ENCODE assay signal across 36 mouse cellular contexts in genomic region chr9:83785501-83785900, GRCm38 (mm10). TPM values are rescaled to one million over a fixed set of nuclear protein-coding genes. Genes with fewer than 3 reads are reported as not detected.
"Had no signal": no experiment of that assay in that cellular context is flagged by ENCODE, and none has a peak within 500 bp of the region (broad histone marks: within the 10 kb centered on the region; RNA-seq: fewer than 3 reads in every experiment).

No protein-coding gene starts in this region.

- H3K4me2 ChIP-seq: limb, embryonic 12.5 days; limb, embryonic 13.5 days; limb, embryonic 15.5 days; liver, embryonic 11.5 days; liver, embryonic 12.5 days; liver, embryonic 13.5 days; liver, embryonic 15.5 days; lung, embryonic 14.5 days; lung, embryonic 15.5 days; midbrain, embryonic 11.5 days; midbrain, embryonic 12.5 days; midbrain, embryonic 13.5 days; midbrain, embryonic 15.5 days had no signal

- DNase-seq: left cerebral cortex, postnatal 4 days; liver; liver, embryonic 13.5 days; liver, postnatal 0 days; lung, adult 18-20 months; lung, adult 2 months; lung, embryonic 14.5 days; lung, postnatal 10 days; lung, postnatal 14 days; lung, postnatal 36 days; lung, postnatal 4 days; midbrain, embryonic 14.5 days had no signal

- H3K9me3 ChIP-seq: limb, embryonic 10.5 days; limb, embryonic 12.5 days; limb, embryonic 13.5 days; limb, embryonic 15.5 days; liver, embryonic 12.5 days; liver, embryonic 13.5 days; liver, embryonic 15.5 days; lung, embryonic 15.5 days; midbrain, embryonic 10.5 days; midbrain, embryonic 12.5 days; midbrain, embryonic 13.5 days; midbrain, embryonic 15.5 days had no signal

- ATAC-seq: liver, embryonic 12.5 days; liver, postnatal 0 days; lung, postnatal 0 days; midbrain, embryonic 15.5 days; midbrain, embryonic 16.5 days had no signal

- H3K36me3 ChIP-seq: liver, embryonic 12.5 days; liver, embryonic 13.5 days; liver, embryonic 15.5 days; lung, embryonic 15.5 days had no signal

- H3K27me3 ChIP-seq: limb, embryonic 12.5 days; limb, embryonic 13.5 days; limb, embryonic 15.5 days; liver, embryonic 12.5 days; liver, embryonic 13.5 days; liver, embryonic 15.5 days; lung, embryonic 15.5 days; megakaryocyte, embryonic 14.5 days; midbrain, embryonic 12.5 days; midbrain, embryonic 13.5 days; midbrain, embryonic 15.5 days had no signal

- H3K4me1 ChIP-seq: limb, embryonic 10.5 days; limb, embryonic 12.5 days; limb, embryonic 13.5 days; limb, embryonic 15.5 days; liver, embryonic 12.5 days; liver, embryonic 13.5 days; liver, embryonic 15.5 days; lung, embryonic 15.5 days; megakaryocyte, embryonic 14.5 days; midbrain, embryonic 12.5 days; midbrain, embryonic 13.5 days; midbrain, embryonic 15.5 days had no signal

- H3K4me3 ChIP-seq: left cerebral cortex, adult 2 months; limb, embryonic 10.5 days; limb, embryonic 12.5 days; limb, embryonic 13.5 days; limb, embryonic 15.5 days; liver, embryonic 12.5 days; liver, embryonic 13.5 days; liver, embryonic 15.5 days; lung, embryonic 15.5 days; megakaryocyte, embryonic 14.5 days; midbrain, embryonic 10.5 days; midbrain, embryonic 12.5 days; midbrain, embryonic 13.5 days; midbrain, embryonic 15.5 days; myocyte had no signal

- H3K9ac ChIP-seq: limb, embryonic 12.5 days; limb, embryonic 13.5 days; limb, embryonic 15.5 days; liver, embryonic 12.5 days; liver, embryonic 13.5 days; liver, embryonic 14.5 days; liver, embryonic 15.5 days; liver, postnatal 0 days; lung, embryonic 14.5 days; lung, embryonic 15.5 days; midbrain, embryonic 12.5 days; midbrain, embryonic 13.5 days; midbrain, embryonic 15.5 days had no signal

- H3K27ac ChIP-seq: left cerebral cortex, adult 2 months; limb, embryonic 10.5 days; limb, embryonic 12.5 days; limb, embryonic 13.5 days; limb, embryonic 15.5 days; liver, embryonic 12.5 days; liver, embryonic 13.5 days; liver, embryonic 14.5 days; liver, embryonic 15.5 days; lung, embryonic 15.5 days; macrophage; midbrain, embryonic 10.5 days; midbrain, embryonic 12.5 days; midbrain, embryonic 13.5 days; midbrain, embryonic 15.5 days had no signal

RNA-seq across cellular contexts. Expression of gene Elovl4, which starts 20.6 kb away (rescaled TPM):
- total RNA-seq: liver, adult 2 months; megakaryocyte progenitor cell, adult 5-6 weeks; megakaryocyte, adult 5-6 weeks; monocyte, adult 5-6 weeks had no signal
- polyA plus RNA-seq: liver, adult 2 months; macrophage had no signal

RNA-seq across cellular contexts. Expression of gene Ttk, which starts 49.0 kb away (rescaled TPM):
- total RNA-seq: monocyte, adult 5-6 weeks had no signal
- polyA plus RNA-seq: liver, adult 2 months had no signal
